Mouse (Mus musculus): ENCODE measurements around the gene Arhgef3. TPM values are rescaled to one million over a fixed set of nuclear protein-coding genes. Genes with fewer than 3 reads are reported as not detected.

Arhgef3 gene
- polyA plus RNA-seq, 1 experiment from 2014 or later, result 9.0 TPM

GRCm38 (mm10) chr14:27229441-27230147 is 114.9 kb downstream of the Arhgef3 start:
- H3K9ac ChIP-seq, result no peak overlapping the region
- no peaks in the 10 kb centered on the region for H3K36me3 ChIP-seq (ENCODE audit: insufficient read depth)
- peaks cover 8% of the 10 kb centered on the region; the same call in 1 of the 2 replicates for H3K4me1 ChIP-seq (ENCODE audit: insufficient read depth)
- WGBS, result 32% methylated on average over 16 of the region's 16 CpGs
- TF ChIP-seq CTCF (IDR thresholded peaks at IDR 0.05; ENCODE audit: low read depth), result no peak
- H3K27me3 ChIP-seq (ENCODE audit: insufficient read depth, low read length), result no peaks in the 10 kb centered on the region
- peak overlapping the region; percentile 35; the same call in 1 of the 2 replicates for H3K4me2 ChIP-seq
- no peak overlapping the region for H3K4me3 ChIP-seq (ENCODE audit: low read depth, low read length)
- H3K27ac ChIP-seq (ENCODE audit: low read depth), result peak overlapping the region; percentile 73
- ATAC-seq (ENCODE audit: insufficient read depth) (0 out of 2 replicates have a peak, but pooled peaks have one; percentile 31), DNase-seq (no peak)
- H3K9me3 ChIP-seq (ENCODE audit: low read depth, low read length), result no peaks in the 10 kb centered on the region

- H3K36me3 ChIP-seq (ENCODE audit: insufficient read depth), result no peaks in the 10 kb centered on the region
- no peaks in the 10 kb centered on the region for H3K27me3 ChIP-seq (ENCODE audit: insufficient read depth, low read length)
- no peak overlapping the region for H3K9ac ChIP-seq
- no peak for TF ChIP-seq CTCF (IDR thresholded peaks at IDR 0.05; ENCODE audit: low read depth)
- 17% methylated on average over 18 of the region's 18 CpGs for WGBS
- no peak overlapping the region for H3K4me3 ChIP-seq (ENCODE audit: low read depth, low read length)
- H3K4me1 ChIP-seq (ENCODE audit: insufficient read depth), result peaks cover 8% of the 10 kb centered on the region; the same call in 1 of the 2 replicates
- H3K4me2 ChIP-seq, result peak overlapping the region; percentile 35
- DNase-seq (peak; percentile 63), ATAC-seq (ENCODE audit: insufficient read depth) (peak; percentile 69)
- no peaks in the 10 kb centered on the region for H3K9me3 ChIP-seq (ENCODE audit: low read depth, low read length)
- H3K27ac ChIP-seq (ENCODE audit: low read depth), result peak overlapping the region; percentile 73
Observed at GRCm38 (mm10) chr14:27230262-27231022, 115.7 kb downstream of the Arhgef3 start.

GRCm38 (mm10) chr14:27231506-27231905 is 116.8 kb downstream of the Arhgef3 start:
- no peak overlapping the region for H3K4me2 ChIP-seq
- H3K27ac ChIP-seq (ENCODE audit: low read depth), result no peak overlapping the region
- DNase-seq (no peak), ATAC-seq (ENCODE audit: insufficient read depth) (no peak)
- 80% methylated on average over 8 of the region's 8 CpGs for WGBS
- no peaks in the 10 kb centered on the region for H3K9me3 ChIP-seq (ENCODE audit: low read depth, low read length)
- no peak for TF ChIP-seq CTCF (IDR thresholded peaks at IDR 0.05; ENCODE audit: low read depth)
- no peaks in the 10 kb centered on the region for H3K36me3 ChIP-seq (ENCODE audit: insufficient read depth)
- H3K4me3 ChIP-seq (ENCODE audit: low read depth, low read length), result no peak overlapping the region
- no peak overlapping the region for H3K9ac ChIP-seq
- H3K4me1 ChIP-seq (ENCODE audit: insufficient read depth), result peaks cover 8% of the 10 kb centered on the region; the same call in 1 of the 2 replicates
- H3K27me3 ChIP-seq (ENCODE audit: insufficient read depth, low read length), result no peaks in the 10 kb centered on the region

- no peaks in the 10 kb centered on the region for H3K36me3 ChIP-seq (ENCODE audit: insufficient read depth)
- WGBS, result 80% methylated on average over 25 of the region's 25 CpGs
- no peak overlapping the region for H3K9ac ChIP-seq
- ATAC-seq (ENCODE audit: insufficient read depth), result no peak
- peaks cover 8% of the 10 kb centered on the region; the same call in 1 of the 2 replicates for H3K4me1 ChIP-seq (ENCODE audit: insufficient read depth)
- no peak for DNase-seq
- H3K4me2 ChIP-seq, result no peak overlapping the region
- no peak overlapping the region for H3K27ac ChIP-seq (ENCODE audit: low read depth)
- no peaks in the 10 kb centered on the region for H3K27me3 ChIP-seq (ENCODE audit: insufficient read depth, low read length)
- H3K4me3 ChIP-seq (ENCODE audit: low read depth, low read length), result no peak overlapping the region
- TF ChIP-seq CTCF (IDR thresholded peaks at IDR 0.05; ENCODE audit: low read depth), result no peak
- no peaks in the 10 kb centered on the region for H3K9me3 ChIP-seq (ENCODE audit: low read depth, low read length)
Observed at GRCm38 (mm10) chr14:27231974-27232780, 117.5 kb downstream of the Arhgef3 start.

GRCm38 (mm10) chr14:27233056-27233455 is 118.4 kb downstream of the Arhgef3 start:
- no peaks in the 10 kb centered on the region for H3K27me3 ChIP-seq (ENCODE audit: insufficient read depth, low read length)
- no peaks in the 10 kb centered on the region for H3K9me3 ChIP-seq (ENCODE audit: low read depth, low read length)
- no peak for DNase-seq
- H3K36me3 ChIP-seq (ENCODE audit: insufficient read depth), result no peaks in the 10 kb centered on the region
- H3K9ac ChIP-seq, result no peak overlapping the region
- H3K4me1 ChIP-seq (ENCODE audit: insufficient read depth), result peaks cover 11% of the 10 kb centered on the region; the same call in 1 of the 2 replicates
- 86% methylated on average over 7 of the region's 7 CpGs for WGBS
- no peak overlapping the region for H3K27ac ChIP-seq (ENCODE audit: low read depth)
- no peak for TF ChIP-seq CTCF (IDR thresholded peaks at IDR 0.05; ENCODE audit: low read depth)
- no peak overlapping the region for H3K4me3 ChIP-seq (ENCODE audit: low read depth, low read length)
- no peak overlapping the region for H3K4me2 ChIP-seq
- ATAC-seq (ENCODE audit: insufficient read depth), result no peak

GRCm38 (mm10) chr14:27233656-27234055 is 119.0 kb downstream of the Arhgef3 start:
- Histone ChIP-seq H3K4me2 (no peak overlapping the region), H3K36me3 (ENCODE audit: insufficient read depth) (no peaks in the 10 kb centered on the region), H3K4me1 (ENCODE audit: insufficient read depth) (peaks cover 12% of the 10 kb centered on the region; the same call in 1 of the 2 replicates), H3K9ac (no peak overlapping the region), H3K27ac (ENCODE audit: low read depth) (no peak overlapping the region), H3K9me3 (ENCODE audit: low read depth, low read length) (no peaks in the 10 kb centered on the region), H3K27me3 (ENCODE audit: insufficient read depth, low read length) (no peaks in the 10 kb centered on the region), H3K4me3 (ENCODE audit: low read depth, low read length) (no peak overlapping the region)
- no peak for ATAC-seq (ENCODE audit: insufficient read depth)
- whole genome bisulfite sequencing, result 53% methylated on average over 2 of the region's 2 CpGs
- TF ChIP-seq CTCF (IDR thresholded peaks at IDR 0.05; ENCODE audit: low read depth), result no peak
- no peak for DNase-seq
